Mouse (Mus musculus) lung, embryonic 16.5 days (tissue): ENCODE measurements around the gene Fmod. TPM values are rescaled to one million over a fixed set of nuclear protein-coding genes. Genes with fewer than 3 reads are reported as not detected.
A peak's percentile ranks its signal among the peaks of the same experiment; 100 is the strongest.

ENCODE experiments used
- ATAC-seq: fragments of 200-750 bp; cut with Nextera tagmentation; 2 replicates; pipeline ENCODE4 v1.8.0; 2017; ENCODE audit warnings: low read depth, mild to moderate bottlenecking, moderate library complexity
- H3K27ac ChIP-seq: fragments of 300-500 bp; sonication (generic); 2 replicates; pipeline ENCODE4 v1.5.1; 2014; ENCODE audit warnings: mild to moderate bottlenecking, control low read depth, low read length
- H3K27me3 ChIP-seq: fragments of 300-500 bp; sonication (generic); 2 replicates; pipeline ENCODE4 v1.6.1; 2014; ENCODE audit warnings: low read depth, low read length, mixed read lengths; ENCODE audit not compliant: control insufficient read depth, insufficient read depth
- H3K36me3 ChIP-seq: fragments of 300-500 bp; sonication (generic); 2 replicates; pipeline ENCODE4 v1.6.1; 2014; ENCODE audit warnings: low read length; ENCODE audit not compliant: control insufficient read depth, insufficient read depth
- H3K4me1 ChIP-seq: fragments of 300-500 bp; sonication (generic); replicated peaks from 2 replicates; pipeline ENCODE4 v1.6.1; 2014; ENCODE audit warnings: low read length, mixed read lengths; ENCODE audit not compliant: control insufficient read depth, insufficient read depth
- H3K4me2 ChIP-seq: fragments of 300-500 bp; sonication (generic); 2 replicates; pipeline ENCODE4 v1.6.1; 2014; ENCODE audit warnings: low read depth, low read length, control low read depth
- H3K4me3 ChIP-seq: fragments of 300-500 bp; sonication (generic); 2 replicates; pipeline ENCODE4 v1.5.1; 2014; ENCODE audit warnings: mild to moderate bottlenecking, low read length, control low read depth
- H3K9ac ChIP-seq: fragments of 300-500 bp; sonication (generic); 2 replicates; pipeline ENCODE4 v1.6.1; 2014; ENCODE audit warnings: low read length, control low read depth
- H3K9me3 ChIP-seq: fragments of 300-500 bp; sonication (generic); 2 replicates; pipeline ENCODE4 v1.6.1; 2016; ENCODE audit warnings: low read length; ENCODE audit not compliant: control insufficient read depth
- WGBS: fragments of 180-500 bp; shearing (Covaris S2); extraction: QIAGEN DNeasy Blood & Tissue Kit; methylation state at CpG from one replicate; pipeline ENCODE4 v1.1.7; 2014; 5-methylcytosine and 5-hydroxymethylcytosine counted together
- polyA plus RNA-seq: library from polyadenylated mRNA; unstranded; fragments of >200 nt; fragmentation: Nextera tagmentation; extraction: Ambion mirVana; gene quantifications from 2 replicates; pipeline ENCODE4 v1.2.1, GENCODE M21; 2015

Fmod gene
- polyA plus RNA-seq, 1 experiment from 2014 or later = 191 TPM

GRCm38 (mm10) chr1:134077389-134078060 lies 40.5 kb downstream of the Fmod start:
- no peak for ATAC-seq
- Histone ChIP-seq H3K4me3 (peak overlapping the region; percentile 80), H3K9me3 (no peaks in the 10 kb centered on the region), H3K27ac (peak overlapping the region; percentile 77), H3K9ac (peak overlapping the region; percentile 88), H3K27me3 (no peaks in the 10 kb centered on the region), H3K4me1 (peaks cover 53% of the 10 kb centered on the region), H3K4me2 (peak overlapping the region; percentile 65), H3K36me3 (peaks cover 20% of the 10 kb centered on the region)
- 17% methylated on average over 14 of the region's 14 CpGs for WGBS

DNA sequence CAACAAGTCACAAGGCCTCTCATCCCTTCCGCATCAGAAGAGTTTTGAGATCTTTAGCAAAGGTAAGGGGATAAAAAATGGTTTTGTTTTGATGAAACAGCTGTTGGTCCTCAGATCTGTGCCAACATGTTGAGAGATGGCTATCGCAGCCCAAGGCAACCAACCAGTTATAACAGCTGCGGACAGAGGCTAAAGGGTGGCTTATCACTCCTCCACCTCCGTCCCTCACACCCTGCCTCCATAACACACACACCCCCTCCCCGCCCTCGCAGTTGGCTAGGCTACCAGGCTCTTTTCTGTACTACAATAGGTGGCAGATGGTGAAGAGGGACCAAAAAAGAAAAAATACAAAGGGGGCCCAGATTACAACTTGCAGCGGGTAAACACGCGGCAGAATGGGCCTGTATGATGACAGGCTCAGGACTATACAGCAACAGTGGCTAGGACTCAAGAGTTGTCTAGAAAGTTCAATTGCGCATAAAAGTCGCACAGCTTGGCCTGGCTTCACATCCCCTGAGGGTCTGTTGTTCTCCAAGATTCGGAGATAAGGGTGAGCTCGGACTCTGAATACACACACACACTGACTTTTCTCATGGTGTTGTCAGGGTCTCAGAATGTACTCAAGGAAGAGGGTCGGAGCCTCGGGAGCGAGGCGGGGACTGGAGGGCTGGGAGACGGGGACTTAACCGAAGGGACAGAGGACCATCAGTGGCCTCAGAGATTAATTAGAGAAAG lies 41.2 kb downstream of the Fmod start:
- H3K36me3 ChIP-seq = peaks cover 20% of the 10 kb centered on the region
- 3% methylated on average over 19 of the region's 19 CpGs for WGBS
- no peaks in the 10 kb centered on the region for H3K27me3 ChIP-seq
- no peaks in the 10 kb centered on the region for H3K9me3 ChIP-seq
- no peak; the same call in 1 of the 2 replicates for ATAC-seq
- H3K4me3 ChIP-seq = peak overlapping the region; percentile 80
- H3K27ac ChIP-seq = peak overlapping the region; percentile 77
- peak overlapping the region; percentile 65 for H3K4me2 ChIP-seq
- H3K9ac ChIP-seq = peak overlapping the region; percentile 88
- H3K4me1 ChIP-seq = peaks cover 57% of the 10 kb centered on the region

- no peaks in the 10 kb centered on the region for H3K27me3 ChIP-seq
- ATAC-seq = peak; percentile 96
- peak within 1 kb of the TSS; percentile 80 for H3K4me3 ChIP-seq
- H3K9me3 ChIP-seq = no peaks in the 10 kb centered on the region
- peak within 1 kb of the TSS; percentile 81 for H3K4me2 ChIP-seq
- H3K9ac ChIP-seq = peak within 1 kb of the TSS; percentile 88
- H3K4me1 ChIP-seq = peaks cover 54% of the 10 kb centered on the region
- peaks cover 20% of the 10 kb centered on the region for H3K36me3 ChIP-seq
- peak within 1 kb of the TSS; percentile 97 for H3K27ac ChIP-seq
- under 1% methylated on average over 62 of the region's 62 CpGs for WGBS
Measured at GRCm38 (mm10) chr1:134078802-134079476, 41.9 kb downstream of the Fmod start, which contains the start of gene Btg2. Btg2 (minus strand) TSS chr1:134079120.

DNA sequence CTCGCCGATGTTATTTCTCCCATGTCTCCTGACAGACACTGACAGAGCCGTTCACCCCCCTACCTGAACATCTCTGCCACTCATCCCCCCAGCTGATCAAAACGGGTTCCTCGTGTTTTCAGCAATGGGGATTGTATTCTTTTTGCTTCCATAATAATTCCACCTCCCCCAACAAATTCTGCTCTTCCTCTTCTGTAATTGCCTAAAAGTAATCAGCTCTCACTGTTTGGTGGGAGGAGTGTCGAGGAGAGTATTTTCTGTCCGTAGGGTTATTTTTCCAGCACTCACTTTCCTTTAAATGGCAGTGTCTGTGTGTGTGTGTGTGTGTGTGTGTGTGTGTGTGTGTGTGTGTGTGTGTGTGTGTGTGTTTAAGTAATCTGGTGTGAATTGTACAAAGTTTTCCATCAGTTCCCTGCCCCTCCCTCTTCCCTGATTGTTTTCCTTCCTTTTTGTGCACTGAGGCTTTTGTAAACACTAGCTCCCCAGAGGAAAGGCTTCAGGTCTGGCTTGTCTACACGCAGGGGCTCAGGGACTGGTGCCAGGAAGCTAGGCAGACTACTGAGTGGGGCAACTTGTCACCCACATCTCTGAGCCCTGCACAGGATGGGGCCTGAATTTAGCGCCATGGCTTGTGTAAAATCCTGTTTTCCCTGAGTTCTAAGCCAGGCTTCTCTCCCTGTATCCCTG lies 42.6 kb downstream of the Fmod start:
- Histone ChIP-seq H3K27me3 (no peaks in the 10 kb centered on the region), H3K27ac (peak overlapping the region; percentile 97), H3K4me3 (peak overlapping the region; percentile 52), H3K9me3 (no peaks in the 10 kb centered on the region), H3K4me1 (peaks cover 48% of the 10 kb centered on the region), H3K9ac (peak overlapping the region; percentile 70), H3K4me2 (peak overlapping the region; percentile 81), H3K36me3 (peaks cover 18% of the 10 kb centered on the region)
- 2% methylated on average over 9 of the region's 9 CpGs for WGBS
- peak; percentile 40 for ATAC-seq

DNA sequence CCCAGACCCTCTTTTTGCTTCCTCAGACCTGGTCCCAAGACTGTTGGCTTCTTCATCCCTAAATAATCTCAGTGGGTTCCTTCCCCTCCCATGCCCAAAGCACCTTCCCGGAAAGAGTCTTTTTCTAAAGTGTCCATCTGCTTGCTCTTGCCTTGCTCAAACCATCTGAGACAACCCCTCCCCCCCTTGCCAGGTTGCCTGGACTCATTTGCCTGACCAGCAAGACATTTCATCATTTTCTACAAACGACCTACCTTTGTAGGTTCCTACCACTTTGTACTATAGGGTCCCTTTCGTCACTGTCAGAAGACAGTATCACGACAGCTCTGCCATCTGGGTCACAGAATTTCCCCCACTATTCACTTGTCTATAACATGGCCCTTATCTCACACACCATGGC lies 43.4 kb downstream of the Fmod start:
- ATAC-seq = no peak
- Histone ChIP-seq H3K9me3 (no peaks in the 10 kb centered on the region), H3K4me3 (no peak overlapping the region), H3K9ac (peak overlapping the region; percentile 37; the same call in 1 of the 2 replicates), H3K27me3 (no peaks in the 10 kb centered on the region), H3K4me2 (no peak overlapping the region), H3K27ac (peak overlapping the region; percentile 97), H3K4me1 (peaks cover 42% of the 10 kb centered on the region), H3K36me3 (peaks cover 16% of the 10 kb centered on the region)
- 72% methylated on average over 4 of the region's 4 CpGs for WGBS

GRCm38 (mm10) chr1:134080881-134081450 lies 43.9 kb downstream of the Fmod start:
- Histone ChIP-seq H3K4me2 (no peak overlapping the region), H3K9ac (no peak overlapping the region), H3K9me3 (no peaks in the 10 kb centered on the region), H3K27ac (no peak overlapping the region), H3K36me3 (peaks cover 12% of the 10 kb centered on the region), H3K4me1 (peaks cover 39% of the 10 kb centered on the region), H3K27me3 (no peaks in the 10 kb centered on the region), H3K4me3 (no peak overlapping the region)
- ATAC-seq = no peak
- 68% methylated on average over 5 of the region's 5 CpGs for WGBS

- no peak overlapping the region for H3K4me2 ChIP-seq
- H3K27me3 ChIP-seq = no peaks in the 10 kb centered on the region
- no peak for ATAC-seq
- H3K4me3 ChIP-seq = no peak overlapping the region
- H3K36me3 ChIP-seq = no peaks in the 10 kb centered on the region
- H3K9me3 ChIP-seq = no peaks in the 10 kb centered on the region
- H3K4me1 ChIP-seq = peaks cover 36% of the 10 kb centered on the region
- 26% methylated on average over 11 of the region's 11 CpGs for WGBS
- no peak overlapping the region for H3K9ac ChIP-seq
- peak overlapping the region; percentile 15; the same call in 1 of the 2 replicates for H3K27ac ChIP-seq
Measured at GRCm38 (mm10) chr1:134082987-134083516, 46.0 kb downstream of the Fmod start.

- Histone ChIP-seq H3K27ac (no peak overlapping the region), H3K4me1 (peaks cover 36% of the 10 kb centered on the region), H3K9me3 (no peaks in the 10 kb centered on the region), H3K36me3 (no peaks in the 10 kb centered on the region), H3K27me3 (no peaks in the 10 kb centered on the region), H3K4me3 (no peak overlapping the region), H3K9ac (no peak overlapping the region), H3K4me2 (no peak overlapping the region)
- 69% methylated on average over 8 of the region's 8 CpGs for WGBS
- ATAC-seq = no peak
Measured at GRCm38 (mm10) chr1:134083676-134084075, 46.6 kb downstream of the Fmod start.
